Mouse (Mus musculus): ENCODE data around the gene Phrf1. TPM values are rescaled to one million over a fixed set of nuclear protein-coding genes. Genes with fewer than 3 reads are reported as not detected.
A peak's percentile ranks its signal among the peaks of the same experiment; 100 is the strongest.

Phrf1 gene
- polyA plus RNA-seq, 1 experiment from 2014 or later: 57.1 TPM

DNA sequence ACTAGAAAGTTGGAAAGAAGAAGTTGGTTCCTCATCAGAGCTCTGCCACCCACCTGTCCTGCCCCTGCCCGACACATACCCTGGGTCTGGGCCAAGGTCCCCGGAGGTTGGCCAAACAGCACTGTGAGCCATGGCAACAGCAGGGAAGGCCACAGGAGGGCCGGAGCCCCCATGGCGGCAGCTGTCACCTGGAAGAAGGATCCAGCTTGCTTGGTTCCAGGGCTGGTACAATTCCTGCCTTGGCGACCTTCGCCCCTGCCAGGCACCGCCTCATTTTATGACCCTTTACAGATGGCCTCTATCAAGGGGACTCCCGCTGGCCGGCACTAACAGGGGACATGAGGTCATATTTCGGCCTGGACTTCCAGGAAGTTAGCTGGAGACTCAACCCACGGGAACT is 48.0 kb downstream of the Phrf1 start, which contains the start of gene Cdhr5:
Gene Cdhr5 (minus strand): TSS at position 241 of the 400 bp plus-strand sequence.
- ATAC-seq: no peak

GRCm38 (mm10) chr7:141277701-141278678 is 49.4 kb downstream of the Phrf1 start:
- Histone ChIP-seq H3K36me3 (ENCODE audit: control insufficient read depth, insufficient read depth, low read length) (no peaks in the 10 kb centered on the region), H3K9me3 (ENCODE audit: control insufficient read depth, low read length) (no peaks in the 10 kb centered on the region), H3K27ac (ENCODE audit: low read depth, low read length) (no peak overlapping the region), H3K4me2 (ENCODE audit: low read length) (no peak overlapping the region; the same call in 1 of the 2 replicates), H3K4me1 (ENCODE audit: control insufficient read depth, insufficient read depth, low read depth, low read length) (peaks cover 6% of the 10 kb centered on the region), H3K4me3 (ENCODE audit: low read length) (no peak overlapping the region), H3K27me3 (replicated peaks; ENCODE audit: control insufficient read depth, insufficient read depth, low read length) (0 out of 2 replicates have a peak, but pooled peaks cover 3% of the 10 kb centered on the region), H3K9ac (ENCODE audit: low read depth, low read length) (no peak overlapping the region; the same call in 1 of the 2 replicates)
- no peak; the same call in 1 of the 2 replicates for ATAC-seq
- WGBS: 85% methylated on average over 11 of the region's 11 CpGs

More for the DNA sequence above, 48.0 kb downstream of the Phrf1 start, which contains the start of gene Cdhr5:
- no peaks in the 10 kb centered on the region for H3K36me3 ChIP-seq (ENCODE audit: control insufficient read depth, insufficient read depth, low read length)
- H3K4me1 ChIP-seq (ENCODE audit: control insufficient read depth, insufficient read depth, low read depth, low read length): peaks cover 6% of the 10 kb centered on the region
- H3K9me3 ChIP-seq (ENCODE audit: control insufficient read depth, low read length): no peaks in the 10 kb centered on the region
- H3K4me2 ChIP-seq (ENCODE audit: low read length): no peak within 1 kb of the TSS
- no peak within 1 kb of the TSS for H3K9ac ChIP-seq (ENCODE audit: low read depth, low read length)
- 70% methylated on average over 11 of the region's 11 CpGs for WGBS
- 0 out of 2 replicates have a peak, but pooled peaks cover 3% of the 10 kb centered on the region for H3K27me3 ChIP-seq (replicated peaks; ENCODE audit: control insufficient read depth, insufficient read depth, low read length)
- H3K4me3 ChIP-seq (ENCODE audit: low read length): no peak within 1 kb of the TSS
- H3K27ac ChIP-seq (ENCODE audit: low read depth, low read length): no peak within 1 kb of the TSS

DNA sequence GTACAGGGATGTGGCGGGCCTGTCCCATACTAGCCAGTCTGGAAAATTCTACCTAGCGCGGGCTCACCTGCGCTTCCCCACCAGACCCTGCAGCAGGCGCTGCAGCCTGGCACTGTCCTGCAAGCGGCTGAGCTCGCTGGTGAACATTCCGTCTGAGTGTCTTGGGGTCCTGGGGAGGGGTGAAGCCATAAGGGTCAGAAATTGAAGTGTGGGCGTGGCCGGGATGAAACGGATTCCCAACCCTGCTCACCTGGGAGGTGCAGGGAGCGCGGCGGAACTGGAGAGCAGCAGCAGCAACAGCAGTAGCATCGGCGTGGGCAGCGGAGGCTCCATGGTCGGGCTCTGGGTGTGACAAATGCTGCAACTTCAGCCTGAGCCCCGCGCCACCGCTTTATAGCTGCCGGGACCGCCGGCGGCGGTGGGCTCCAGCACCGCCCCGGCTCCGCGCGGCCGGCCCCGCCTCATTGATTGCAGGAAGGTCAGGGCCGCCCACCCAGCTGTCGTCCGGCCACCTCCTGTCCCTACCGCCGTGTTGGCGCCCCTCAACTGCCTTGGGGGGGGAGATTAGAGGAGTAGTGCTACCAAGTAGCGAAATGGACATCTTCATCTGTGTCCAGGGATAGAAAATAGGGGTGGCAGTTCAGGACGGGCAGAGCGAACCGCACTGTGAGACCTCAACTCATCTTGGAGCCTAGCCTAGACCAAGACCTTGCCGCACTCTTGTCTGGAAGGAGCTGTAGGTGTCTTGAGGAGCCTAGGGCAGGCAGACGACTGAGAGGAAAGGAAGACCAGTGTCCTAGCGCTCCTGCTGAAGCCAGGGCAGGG is 50.4 kb downstream of the Phrf1 start, which contains the start of gene Sct:
Gene Sct (minus strand): TSS at position 368 of the 825 bp plus-strand sequence.
- ATAC-seq: peak; percentile 87
- Histone ChIP-seq H3K9me3 (ENCODE audit: control insufficient read depth, low read length) (no peaks in the 10 kb centered on the region), H3K36me3 (ENCODE audit: control insufficient read depth, insufficient read depth, low read length) (no peaks in the 10 kb centered on the region), H3K9ac (ENCODE audit: low read depth, low read length) (peak within 1 kb of the TSS; percentile 71), H3K27me3 (replicated peaks; ENCODE audit: control insufficient read depth, insufficient read depth, low read length) (0 out of 2 replicates have a peak, but pooled peaks cover 3% of the 10 kb centered on the region), H3K4me2 (ENCODE audit: low read length) (peak within 1 kb of the TSS; percentile 95), H3K27ac (ENCODE audit: low read depth, low read length) (no peak within 1 kb of the TSS), H3K4me1 (ENCODE audit: control insufficient read depth, insufficient read depth, low read depth, low read length) (peaks cover 6% of the 10 kb centered on the region), H3K4me3 (ENCODE audit: low read length) (peak within 1 kb of the TSS; percentile 55)
- 2% methylated on average over 46 of the region's 46 CpGs for WGBS

GRCm38 (mm10) chr7:141281442-141281841 is 52.9 kb downstream of the Phrf1 start:
- Histone ChIP-seq H3K4me1 (ENCODE audit: control insufficient read depth, insufficient read depth, low read depth, low read length) (peaks cover 6% of the 10 kb centered on the region), H3K27me3 (replicated peaks; ENCODE audit: control insufficient read depth, insufficient read depth, low read length) (0 out of 2 replicates have a peak, but pooled peaks cover 3% of the 10 kb centered on the region), H3K27ac (ENCODE audit: low read depth, low read length) (no peak overlapping the region), H3K36me3 (ENCODE audit: control insufficient read depth, insufficient read depth, low read length) (no peaks in the 10 kb centered on the region), H3K4me3 (ENCODE audit: low read length) (no peak overlapping the region), H3K4me2 (ENCODE audit: low read length) (no peak overlapping the region), H3K9me3 (ENCODE audit: control insufficient read depth, low read length) (no peaks in the 10 kb centered on the region), H3K9ac (ENCODE audit: low read depth, low read length) (no peak overlapping the region)
- 53% methylated on average over 6 of the region's 6 CpGs for WGBS
- no peak for ATAC-seq

GRCm38 (mm10) chr7:141282756-141283155 is 54.2 kb downstream of the Phrf1 start:
- Histone ChIP-seq H3K4me3 (ENCODE audit: low read length) (no peak overlapping the region), H3K4me1 (ENCODE audit: control insufficient read depth, insufficient read depth, low read depth, low read length) (peaks cover 6% of the 10 kb centered on the region), H3K4me2 (ENCODE audit: low read length) (no peak overlapping the region), H3K36me3 (ENCODE audit: control insufficient read depth, insufficient read depth, low read length) (no peaks in the 10 kb centered on the region), H3K27ac (ENCODE audit: low read depth, low read length) (no peak overlapping the region), H3K9me3 (ENCODE audit: control insufficient read depth, low read length) (no peaks in the 10 kb centered on the region), H3K27me3 (replicated peaks; ENCODE audit: control insufficient read depth, insufficient read depth, low read length) (0 out of 2 replicates have a peak, but pooled peaks cover 3% of the 10 kb centered on the region), H3K9ac (ENCODE audit: low read depth, low read length) (no peak overlapping the region)
- no peak for ATAC-seq
- WGBS: 89% methylated on average over 4 of the region's 4 CpGs

- ATAC-seq: no peak
- peaks cover 14% of the 10 kb centered on the region for H3K27me3 ChIP-seq (replicated peaks; ENCODE audit: control insufficient read depth, insufficient read depth, low read length)
- H3K36me3 ChIP-seq (ENCODE audit: control insufficient read depth, insufficient read depth, low read length): no peaks in the 10 kb centered on the region
- WGBS: 85% methylated on average over 3 of the region's 3 CpGs
- no peak overlapping the region for H3K27ac ChIP-seq (ENCODE audit: low read depth, low read length)
- peaks cover 7% of the 10 kb centered on the region for H3K4me1 ChIP-seq (ENCODE audit: control insufficient read depth, insufficient read depth, low read depth, low read length)
- H3K9me3 ChIP-seq (ENCODE audit: control insufficient read depth, low read length): no peaks in the 10 kb centered on the region
- no peak overlapping the region for H3K9ac ChIP-seq (ENCODE audit: low read depth, low read length)
- H3K4me3 ChIP-seq (ENCODE audit: low read length): no peak overlapping the region
- H3K4me2 ChIP-seq (ENCODE audit: low read length): no peak overlapping the region
These were observed 59.5 kb downstream of the Phrf1 start for GRCm38 (mm10) chr7:141288042-141288441.

- 2% methylated on average over 42 of the region's 46 CpGs for WGBS
- Histone ChIP-seq H3K36me3 (ENCODE audit: control insufficient read depth, insufficient read depth, low read length) (peaks cover 1% of the 10 kb centered on the region; the same call in 1 of the 2 replicates), H3K9ac (ENCODE audit: low read depth, low read length) (peak within 1 kb of the TSS; percentile 76), H3K4me1 (ENCODE audit: control insufficient read depth, insufficient read depth, low read depth, low read length) (peaks cover 20% of the 10 kb centered on the region), H3K4me2 (ENCODE audit: low read length) (peak within 1 kb of the TSS; percentile 99), H3K9me3 (ENCODE audit: control insufficient read depth, low read length) (no peaks in the 10 kb centered on the region), H3K4me3 (ENCODE audit: low read length) (peak within 1 kb of the TSS; percentile 62), H3K27ac (ENCODE audit: low read depth, low read length) (no peak within 1 kb of the TSS), H3K27me3 (replicated peaks; ENCODE audit: control insufficient read depth, insufficient read depth, low read length) (peaks cover 34% of the 10 kb centered on the region)
- ATAC-seq: peak; percentile 57
These were observed 63.5 kb downstream of the Phrf1 start, which contains the start of gene Drd4 for GRCm38 (mm10) chr7:141291921-141292582. Gene Drd4 (plus strand): TSS chr7:141292006.

- Histone ChIP-seq H3K4me3 (ENCODE audit: low read length) (peak overlapping the region; percentile 62), H3K27me3 (replicated peaks; ENCODE audit: control insufficient read depth, insufficient read depth, low read length) (peaks cover 34% of the 10 kb centered on the region), H3K9me3 (ENCODE audit: control insufficient read depth, low read length) (no peaks in the 10 kb centered on the region), H3K27ac (ENCODE audit: low read depth, low read length) (no peak overlapping the region), H3K9ac (ENCODE audit: low read depth, low read length) (no peak overlapping the region; the same call in 1 of the 2 replicates), H3K4me1 (ENCODE audit: control insufficient read depth, insufficient read depth, low read depth, low read length) (peaks cover 20% of the 10 kb centered on the region), H3K4me2 (ENCODE audit: low read length) (peak overlapping the region; percentile 99), H3K36me3 (ENCODE audit: control insufficient read depth, insufficient read depth, low read length) (peaks cover 3% of the 10 kb centered on the region; the same call in 1 of the 2 replicates)
- ATAC-seq: 0 out of 2 replicates have a peak, but pooled peaks have one; percentile 7
- WGBS: 37% methylated on average over 14 of the region's 15 CpGs
These were observed 64.2 kb downstream of the Phrf1 start for GRCm38 (mm10) chr7:141292583-141293388.

Measured in hindbrain, embryonic 16.5 days (tissue).